Mouse (Mus musculus) retina, embryonic 14.5 days (tissue): ENCODE measurements around the gene Gpr183.

Experiments used
- DNase-seq: peaks from one replicate; pipeline ENCODE4 v3.0.0-alpha.2; 2015; ENCODE audit warnings: low spot score

Gene Gpr183

DNA sequence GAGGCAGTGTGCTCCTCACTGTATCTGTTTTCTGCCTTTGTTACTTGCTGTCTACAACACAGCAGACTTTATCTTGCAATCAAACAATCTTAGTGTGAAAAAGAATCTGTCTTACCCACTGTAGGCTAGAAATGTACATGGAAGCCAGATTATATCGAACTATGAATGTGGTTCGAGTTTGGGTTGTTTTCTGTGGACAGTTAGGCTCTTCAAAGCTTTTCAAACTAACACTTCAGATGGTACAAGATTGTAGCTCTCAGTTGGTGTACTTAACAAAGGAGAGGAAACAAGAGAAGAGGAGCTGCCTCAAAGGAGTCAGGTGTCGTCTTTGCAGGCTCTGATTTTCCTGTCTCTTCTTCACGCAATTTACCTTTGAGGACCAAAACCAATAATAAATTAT, 22.7 kb upstream of the Gpr183 start:
- DNase-seq, result no peak

DNA sequence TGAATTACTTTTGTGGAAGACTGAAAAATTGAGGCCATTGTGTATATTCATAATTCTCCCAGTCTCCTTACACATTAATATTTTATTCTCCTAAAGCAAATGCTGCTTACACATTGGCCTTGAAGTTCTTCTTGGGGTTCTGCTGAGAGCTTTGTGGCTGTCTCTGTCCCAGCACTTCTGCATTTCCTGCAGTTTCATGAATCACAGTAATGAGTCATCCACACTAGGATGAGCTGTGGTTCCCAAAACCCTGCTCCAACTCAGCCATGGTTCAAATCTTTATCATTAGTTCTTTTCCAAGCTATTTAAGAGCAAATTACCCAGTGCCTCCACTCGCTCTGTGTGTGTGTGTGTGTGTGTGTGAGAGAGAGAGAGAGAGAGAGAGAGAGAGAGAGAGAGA, 22.3 kb upstream of the Gpr183 start:
- DNase-seq, result no peak

DNA sequence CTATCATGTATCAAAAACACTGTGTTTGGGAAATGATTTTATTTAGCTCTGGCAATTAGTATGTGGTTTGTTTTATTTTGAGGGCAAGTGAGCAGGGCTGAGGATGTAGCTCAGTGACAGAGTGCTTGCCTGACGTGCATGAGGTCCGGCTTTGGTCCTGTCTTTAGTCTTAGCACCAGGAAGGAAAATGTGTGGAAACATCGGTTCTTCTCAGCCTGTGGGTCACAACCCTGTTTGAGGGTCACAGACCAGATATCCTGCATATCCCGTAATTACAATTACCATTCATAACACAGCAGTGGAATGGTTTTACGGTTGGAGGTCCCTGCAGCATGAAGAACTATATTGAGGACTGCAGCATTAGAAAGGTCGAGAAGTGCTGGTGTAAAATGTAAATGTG, 21.0 kb upstream of the Gpr183 start:
- DNase-seq, result no peak

DNA sequence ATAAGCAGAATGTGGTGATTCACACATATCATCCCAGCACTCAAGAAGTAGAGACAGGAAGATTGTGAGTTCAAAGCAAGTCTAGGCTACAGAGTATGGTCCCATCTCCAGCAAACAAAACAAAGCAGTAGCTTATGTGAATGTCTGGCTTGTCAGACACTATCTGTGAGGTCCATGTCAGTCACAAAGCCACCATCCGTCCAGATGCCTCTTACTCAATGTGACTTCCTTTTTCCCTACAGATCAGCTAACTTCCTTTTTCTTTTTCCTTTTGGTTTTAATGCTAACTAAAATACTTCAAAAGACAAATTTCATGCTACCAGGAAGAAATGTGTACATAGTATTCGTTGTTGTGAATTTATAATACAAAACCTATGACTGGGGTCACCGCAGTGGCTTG, 20.5 kb upstream of the Gpr183 start:
- no peak for DNase-seq

DNA sequence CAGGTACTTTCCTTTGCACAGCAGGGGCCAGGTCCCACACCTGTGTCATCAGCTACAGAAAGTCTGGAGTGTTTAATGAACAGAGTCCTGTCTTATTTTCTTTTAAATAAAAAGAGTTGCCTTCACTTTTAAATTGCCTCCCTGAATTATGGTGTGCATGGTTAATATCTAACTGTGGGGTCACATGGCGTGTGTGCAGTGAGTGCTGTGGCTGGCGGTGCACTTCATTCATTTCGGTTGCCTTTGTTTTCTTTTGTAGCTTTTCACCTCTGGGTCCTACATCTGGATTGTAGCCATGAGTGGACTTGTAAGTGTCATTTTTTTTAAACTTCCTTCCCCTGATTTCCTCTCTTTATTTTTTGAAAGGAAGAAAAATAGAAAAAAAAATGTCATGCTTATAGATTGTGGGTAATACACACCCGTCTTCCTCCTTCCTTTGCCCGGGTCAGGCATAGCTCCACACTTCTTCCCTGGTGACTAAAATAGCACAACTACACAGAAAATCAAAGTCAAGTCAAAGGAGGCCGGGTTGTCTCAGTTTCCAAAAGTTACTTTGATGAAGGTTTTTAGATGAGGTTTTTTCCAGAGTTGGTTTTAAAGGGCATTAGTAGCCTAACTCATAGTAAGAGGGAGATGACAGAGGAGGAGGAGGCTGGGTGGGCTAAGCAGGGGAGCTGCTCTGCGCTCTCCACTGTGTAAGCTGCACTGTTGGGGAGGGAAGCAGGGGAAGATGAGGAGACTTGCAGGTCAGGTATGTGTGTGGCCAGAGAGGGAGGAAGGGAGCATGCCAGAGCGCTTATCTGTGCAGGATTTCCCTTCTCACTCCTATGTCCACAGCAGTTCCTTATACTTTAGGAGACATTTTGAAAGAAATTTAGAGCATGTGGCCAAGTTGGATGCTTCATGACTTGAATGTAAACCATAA, 18.3 kb upstream of the Gpr183 start:
- DNase-seq, result no peak

DNA sequence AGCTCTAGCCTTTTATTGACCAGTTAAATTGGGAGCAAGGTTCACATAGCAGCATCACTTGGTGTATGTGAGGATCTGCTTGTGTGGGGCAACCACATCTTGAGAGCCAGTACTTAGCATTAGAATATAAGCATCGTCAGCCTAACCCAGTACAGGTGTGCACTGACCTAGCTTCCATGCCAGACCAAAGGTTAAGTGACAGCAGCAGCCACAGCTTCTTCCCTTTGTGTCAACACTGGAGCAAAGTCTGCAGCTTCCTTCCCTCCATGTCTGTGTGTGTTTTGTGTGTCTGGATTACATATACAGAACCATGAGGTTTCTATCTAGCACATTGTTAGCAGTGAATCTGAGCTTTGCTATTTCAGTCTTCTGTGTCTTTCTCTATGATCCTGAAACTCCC, 16.5 kb upstream of the Gpr183 start:
- no peak for DNase-seq

DNA sequence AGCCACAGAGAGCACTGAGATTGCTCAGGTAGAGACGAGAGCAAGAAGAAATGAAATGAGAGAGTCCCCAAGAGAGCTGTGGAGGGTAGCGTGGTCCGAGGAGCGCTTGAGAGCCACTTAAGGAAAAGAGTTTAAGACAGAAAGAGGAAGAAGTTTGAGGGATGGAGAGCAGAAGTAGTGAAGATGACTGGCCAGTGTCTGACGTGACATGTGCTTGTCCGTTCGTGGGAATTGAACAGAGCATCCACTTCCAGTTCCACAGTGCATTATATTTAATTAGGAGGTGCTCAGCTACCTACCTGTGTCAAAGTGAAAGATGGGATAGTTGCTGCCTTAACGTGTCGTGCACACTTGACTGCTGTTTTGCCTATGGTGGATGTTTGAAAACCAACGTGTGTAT, 8.1 kb upstream of the Gpr183 start:
- DNase-seq, result no peak

DNA sequence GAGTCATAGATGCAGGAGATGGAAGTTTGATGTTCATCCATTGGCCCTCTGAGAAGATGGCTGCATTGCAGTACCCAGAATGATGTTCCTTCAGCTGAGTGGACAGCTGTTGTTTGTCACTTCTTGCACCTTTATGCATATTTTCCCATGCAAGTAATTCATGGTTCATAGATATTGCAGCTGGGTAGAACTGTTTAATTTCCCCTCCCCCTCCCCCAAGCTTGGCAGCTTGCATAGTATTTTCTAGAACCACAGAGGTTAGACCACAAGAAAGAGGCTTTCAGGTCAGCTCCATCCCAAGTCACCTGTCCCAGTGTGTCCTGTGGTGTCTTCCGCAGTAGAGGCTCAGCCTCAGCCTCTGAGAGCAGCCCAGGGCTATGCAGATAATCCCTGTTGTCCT, 5.4 kb upstream of the Gpr183 start:
- no peak for DNase-seq

DNA sequence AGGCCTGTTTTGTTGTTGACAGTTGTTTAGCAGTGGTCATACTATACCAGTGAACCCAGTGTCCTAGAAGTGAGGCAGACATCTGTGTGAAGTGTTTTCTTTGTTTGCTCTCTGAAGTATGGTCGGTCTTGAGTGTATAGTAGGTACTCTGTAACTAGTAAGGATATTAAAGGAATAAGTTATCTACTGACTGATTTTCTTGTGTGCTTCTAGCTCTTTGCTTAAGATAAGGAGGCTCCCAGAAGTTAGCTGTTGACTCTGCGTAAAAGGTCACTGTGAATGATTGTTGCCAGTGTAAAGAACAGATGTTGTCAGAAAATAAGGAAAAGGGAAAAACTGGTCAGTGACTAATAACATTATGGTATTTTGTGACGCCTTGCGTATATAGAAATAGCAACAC, 2.1 kb upstream of the Gpr183 start:
- no peak for DNase-seq

DNA sequence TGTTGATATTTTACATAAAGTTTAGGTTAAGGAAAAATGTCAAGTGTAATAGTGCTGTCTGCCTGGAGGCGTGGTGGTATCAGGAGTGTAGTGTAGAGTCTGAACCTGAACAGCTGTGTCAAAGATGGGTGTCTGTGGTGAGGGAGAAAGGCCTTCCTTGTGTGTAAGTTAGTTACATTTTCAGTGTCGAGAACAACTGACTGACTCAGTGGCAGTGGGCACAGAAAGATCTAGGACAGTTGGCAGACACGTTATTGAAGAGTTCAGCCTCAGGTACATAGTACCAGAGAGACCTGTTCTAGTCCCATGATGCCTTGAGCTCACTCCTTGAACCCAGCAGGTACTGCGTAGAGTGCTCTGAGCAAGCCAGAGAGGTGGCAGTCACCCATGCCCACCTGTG, 466 bp upstream of the Gpr183 start:
- no peak for DNase-seq

DNA sequence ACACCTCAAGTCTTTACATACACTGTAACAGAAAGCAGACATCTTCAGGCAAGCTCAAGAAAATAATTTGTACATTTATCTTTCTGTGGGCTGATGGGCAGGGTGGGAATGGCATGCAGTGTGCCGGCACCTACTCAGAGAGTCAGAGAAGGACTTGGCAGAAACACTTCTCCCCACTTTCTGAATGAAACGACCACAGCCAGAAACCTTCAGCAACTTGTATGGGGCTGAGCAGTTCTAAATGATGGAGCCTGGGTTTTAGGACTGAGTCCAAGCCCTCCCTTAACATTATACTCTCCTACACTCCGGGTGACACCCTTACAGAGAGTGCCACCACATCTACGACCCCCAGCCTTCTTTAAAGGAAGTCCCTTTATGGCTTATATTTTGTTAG, 1.1 kb downstream of the Gpr183 start:
- no peak for DNase-seq

DNA sequence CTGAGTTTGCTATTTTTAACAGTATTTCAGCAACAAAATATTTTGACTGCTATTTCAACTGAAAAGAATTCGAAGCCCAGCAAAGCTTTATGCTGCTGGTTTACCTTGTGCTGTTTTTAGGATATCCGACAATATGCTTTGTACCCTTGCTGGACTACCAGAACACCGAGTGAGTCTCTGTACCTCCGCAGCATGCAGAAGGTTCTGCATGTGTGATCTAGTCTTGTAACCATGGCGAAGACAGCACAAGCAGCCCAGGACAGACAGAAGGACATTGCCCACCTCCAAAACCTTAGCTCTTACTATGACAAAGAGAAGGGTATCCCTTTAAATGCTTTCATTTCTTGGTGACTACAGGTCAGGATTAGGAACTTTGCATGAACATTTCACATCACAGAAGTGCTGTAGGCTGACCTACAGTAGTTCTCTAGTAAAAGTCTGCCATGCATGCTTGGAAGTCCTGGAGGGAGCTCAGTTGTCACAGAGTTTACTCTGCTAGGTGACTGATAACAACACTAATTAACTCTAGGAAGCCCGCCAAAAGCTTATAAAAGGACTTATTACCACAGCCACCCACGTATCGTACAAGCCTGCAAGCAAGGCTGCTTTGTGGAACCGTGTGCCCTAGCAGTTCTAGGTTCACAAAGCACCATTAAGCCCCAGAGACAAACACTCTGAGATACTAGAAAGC, 1.6 kb downstream of the Gpr183 start:
- DNase-seq, result no peak

DNA sequence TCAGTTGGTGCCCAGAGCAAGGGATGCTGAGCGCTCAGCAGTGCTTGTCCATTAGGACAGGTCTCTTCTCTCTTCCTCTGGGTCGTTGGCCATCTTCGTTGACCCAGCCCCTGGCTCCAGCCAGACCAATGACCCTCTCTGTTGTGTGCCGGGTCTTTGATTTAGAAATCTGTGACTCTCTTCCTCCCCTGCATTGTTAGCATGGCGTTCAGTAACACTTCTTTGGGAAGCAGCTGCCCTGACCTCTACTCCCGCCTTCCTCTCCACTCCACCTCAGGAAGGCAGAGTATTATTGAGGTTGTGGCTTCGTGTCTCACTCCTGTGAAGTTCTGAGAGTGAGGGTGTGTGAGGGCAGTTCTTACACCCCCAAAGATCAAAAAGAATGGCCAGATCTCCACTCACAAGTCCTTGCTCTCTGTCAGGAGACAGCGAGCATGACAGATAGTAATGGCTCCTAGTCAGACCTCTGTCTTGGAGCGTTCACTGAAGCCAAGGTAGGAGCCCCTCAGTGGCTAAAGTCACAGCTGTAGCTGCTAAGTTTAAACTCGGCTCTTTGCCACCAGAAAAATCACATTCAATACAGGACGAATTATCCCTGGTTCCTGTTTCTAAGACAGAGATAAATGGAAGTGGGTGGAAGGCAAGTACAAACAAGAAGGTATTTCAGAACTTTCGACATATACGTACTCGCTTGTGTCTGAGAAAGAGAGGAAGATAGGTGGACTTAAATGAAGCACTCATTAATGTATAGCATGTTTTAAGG, 2.7 kb downstream of the Gpr183 start:
- DNase-seq, result no peak

DNA sequence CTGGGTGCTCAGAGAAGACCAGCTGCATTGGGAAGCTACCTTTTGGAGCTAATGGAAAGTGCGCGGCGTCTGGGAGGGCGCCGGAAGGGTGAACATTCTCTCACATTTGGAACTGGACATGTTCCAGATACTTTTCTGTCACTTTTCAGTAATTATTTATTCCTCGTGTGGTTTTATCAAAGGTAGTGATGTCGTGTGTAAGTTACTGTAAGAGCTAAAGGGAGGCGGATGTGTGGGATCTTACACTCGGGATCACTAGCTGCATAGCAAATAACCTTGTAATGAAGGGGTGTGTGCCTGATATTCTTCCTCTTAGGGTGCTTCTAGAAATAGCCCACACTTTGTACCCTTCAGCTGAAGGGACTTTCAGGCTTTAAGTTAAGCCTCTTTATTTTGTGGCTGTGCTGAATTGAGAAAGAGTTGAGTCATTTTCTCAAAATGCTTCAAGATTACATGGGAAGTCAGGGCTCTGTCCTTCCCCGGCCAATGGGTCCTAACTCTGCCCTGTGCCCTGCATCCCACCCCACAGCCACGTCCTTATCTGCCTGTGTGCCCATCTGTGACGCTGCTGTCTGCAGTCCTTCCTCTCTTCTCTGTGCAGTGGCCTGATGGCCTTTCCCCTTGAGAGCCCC, 3.4 kb downstream of the Gpr183 start:
- no peak for DNase-seq

DNA sequence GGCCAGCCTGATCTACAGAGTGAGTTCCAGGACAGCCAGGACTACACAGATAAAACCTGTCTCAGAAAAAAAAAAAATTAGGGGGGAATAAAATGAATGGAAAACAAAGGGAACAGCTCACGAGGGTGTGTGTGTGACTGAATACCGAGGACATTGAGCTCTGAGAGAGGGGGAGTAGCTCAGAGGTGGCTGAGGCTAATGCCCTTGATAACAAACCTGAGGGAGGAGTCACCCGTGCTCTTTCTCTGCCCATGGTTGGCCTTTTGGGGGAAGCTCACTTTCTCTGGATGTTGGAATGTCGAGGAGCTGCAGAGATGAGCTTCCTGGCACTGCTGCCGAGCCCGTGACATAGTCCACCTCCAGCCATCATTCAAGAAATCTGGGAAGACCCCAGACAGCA, 4.0 kb downstream of the Gpr183 start:
- DNase-seq, result no peak

DNA sequence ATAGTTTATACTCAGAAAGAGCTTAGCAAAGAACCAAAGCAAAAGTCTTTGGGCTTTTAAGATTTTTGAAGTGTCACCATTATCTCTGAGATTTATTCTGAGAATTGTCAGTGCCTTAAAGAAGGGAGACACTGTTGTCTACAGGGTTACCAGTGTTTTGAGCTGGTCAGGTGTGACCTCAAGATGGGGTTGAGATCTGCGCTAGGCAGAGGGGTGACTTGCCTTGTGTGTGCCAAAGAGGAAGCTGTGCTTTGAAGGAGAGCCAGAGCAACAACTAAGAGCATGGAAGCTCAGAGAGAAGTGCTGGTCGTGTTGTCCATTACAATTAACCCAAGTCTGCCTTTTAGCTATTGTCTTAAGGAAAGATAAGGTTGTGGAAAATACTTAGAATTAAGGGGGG, 4.5 kb downstream of the Gpr183 start:
- no peak for DNase-seq

DNA sequence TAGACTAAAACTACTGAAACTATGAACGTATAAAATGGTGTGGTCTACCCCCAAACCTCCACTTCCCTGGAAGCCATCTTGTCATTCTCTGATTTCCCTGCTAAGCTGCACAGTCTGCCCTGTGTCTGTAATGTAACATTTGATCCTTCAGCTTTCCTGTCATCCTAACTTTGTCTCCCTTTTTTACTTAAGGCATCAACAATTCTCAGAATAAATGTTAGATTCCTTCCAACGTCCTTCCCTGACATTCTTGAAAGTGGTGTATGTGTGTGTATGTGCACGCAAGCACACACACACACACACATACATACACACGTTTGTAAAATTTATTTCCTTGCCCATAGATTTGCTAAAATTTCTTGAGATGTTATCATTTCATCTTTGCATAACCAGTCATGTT, 5.0 kb downstream of the Gpr183 start:
- no peak for DNase-seq

DNA sequence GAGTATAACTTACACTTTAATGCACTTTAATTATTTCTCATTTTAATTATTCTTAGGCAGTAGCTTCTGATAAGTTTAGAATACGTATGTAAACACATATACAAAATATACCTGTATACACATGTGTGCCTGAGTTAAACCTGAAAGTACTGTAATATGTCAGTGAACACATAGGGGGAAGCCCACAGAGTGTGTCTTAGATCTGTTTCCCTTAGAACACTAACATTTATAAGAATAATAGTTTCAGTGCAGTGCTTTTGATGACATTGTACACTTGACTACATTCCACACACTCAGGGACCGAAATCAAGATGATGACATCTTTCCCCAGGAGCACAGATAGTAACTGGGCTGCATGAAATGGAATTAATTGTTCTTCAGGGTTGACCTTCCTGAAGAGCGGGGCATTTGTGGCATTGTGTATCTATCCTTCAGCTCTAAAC, 5.4 kb downstream of the Gpr183 start:
- no peak for DNase-seq

DNA sequence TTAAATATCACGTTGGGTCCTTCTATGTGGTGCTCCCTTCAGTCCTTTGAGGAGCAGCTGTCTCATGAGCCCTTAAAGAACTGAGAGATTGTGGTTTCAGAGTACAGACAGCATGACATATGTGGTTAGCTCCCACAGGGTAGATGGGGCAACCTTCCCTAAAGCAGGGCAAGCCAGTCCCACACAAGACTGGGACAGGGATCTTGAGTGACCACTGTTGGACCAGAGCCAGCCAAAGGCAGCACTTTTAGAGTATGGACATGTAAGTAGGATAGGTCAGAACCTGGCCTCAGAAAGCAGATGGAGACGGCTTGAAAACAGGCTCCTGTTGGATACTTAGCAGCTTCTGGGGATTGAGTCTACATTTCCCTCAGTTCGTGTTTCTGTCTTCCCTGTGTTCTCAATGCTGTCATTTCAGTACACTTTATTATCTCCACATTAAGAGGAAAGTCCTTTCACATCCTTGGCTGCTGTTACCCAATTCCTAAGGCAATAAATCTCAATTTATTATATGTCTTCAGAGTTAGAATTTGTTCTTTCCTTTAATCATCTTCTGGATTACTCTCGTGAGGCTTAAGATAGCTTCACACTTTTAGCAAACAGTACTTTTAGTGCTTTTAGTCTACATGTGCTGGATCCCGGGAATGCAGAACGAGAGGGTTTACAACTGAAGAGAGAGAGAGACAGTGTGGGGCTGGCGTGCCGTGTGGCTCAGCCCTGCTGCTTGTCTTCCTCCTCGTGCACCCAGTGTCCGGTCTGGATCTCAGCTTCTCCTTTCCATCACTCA, 6.1 kb downstream of the Gpr183 start:
- no peak for DNase-seq

DNA sequence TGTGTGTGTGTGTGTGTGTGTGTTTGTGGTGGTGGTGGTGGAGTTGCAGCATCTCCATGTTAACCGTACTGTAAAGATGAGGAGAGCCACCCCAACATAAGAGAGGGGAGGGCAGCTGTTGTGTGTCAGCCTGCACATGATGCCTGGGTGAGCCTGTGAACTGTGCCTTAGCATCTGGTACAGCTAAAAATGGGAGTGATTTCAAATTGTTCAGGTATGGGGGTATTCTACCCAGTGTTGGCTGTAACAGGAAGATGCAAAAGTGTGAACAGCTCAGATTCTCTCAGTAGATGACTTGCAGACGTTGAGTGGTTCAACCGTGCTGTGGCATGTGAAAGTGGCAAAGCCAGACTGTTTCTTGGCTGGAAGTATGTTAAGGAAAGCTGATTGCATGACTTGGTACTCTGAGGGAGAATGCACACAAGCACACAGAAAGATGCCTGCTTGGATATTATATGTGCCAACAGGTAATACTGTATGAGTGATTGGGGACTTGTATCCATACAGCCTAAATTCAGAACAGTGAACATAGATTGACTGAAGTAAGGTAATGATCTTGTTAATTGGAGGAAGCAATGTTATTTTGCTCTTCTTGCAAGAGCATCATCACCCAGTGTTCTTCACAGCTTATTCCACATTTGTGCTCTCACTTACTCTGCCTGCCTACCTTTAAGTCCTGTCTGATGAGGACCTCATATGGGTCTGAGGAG, 6.8 kb downstream of the Gpr183 start:
- DNase-seq, result no peak
